Mouse (Mus musculus): ENCODE measurements around the gene Tiam1.

- TF ChIP-seq CTCF (IDR thresholded peaks at IDR 0.05; ENCODE audit: borderline replicate concordance, extremely low read depth, insufficient read depth, insufficient read length) (no peak), POLR2A (IDR thresholded peaks at IDR 0.05; ENCODE audit: borderline replicate concordance, extremely low read depth, insufficient read depth, insufficient read length, poor library complexity, severe bottlenecking) (no peak)
These were observed 316.0 kb downstream of the Tiam1 start for GRCm38 (mm10) chr16:89827496-89828125.

All from brain, embryonic 14.5 days (tissue).